Mouse (Mus musculus): ENCODE results near the gene Cc2d2a.

The Cc2d2a gene

GRCm38 (mm10) chr5:43728375-43729165 lies 66.4 kb downstream of the Cc2d2a start:
- DNase-seq: no peak

DNA sequence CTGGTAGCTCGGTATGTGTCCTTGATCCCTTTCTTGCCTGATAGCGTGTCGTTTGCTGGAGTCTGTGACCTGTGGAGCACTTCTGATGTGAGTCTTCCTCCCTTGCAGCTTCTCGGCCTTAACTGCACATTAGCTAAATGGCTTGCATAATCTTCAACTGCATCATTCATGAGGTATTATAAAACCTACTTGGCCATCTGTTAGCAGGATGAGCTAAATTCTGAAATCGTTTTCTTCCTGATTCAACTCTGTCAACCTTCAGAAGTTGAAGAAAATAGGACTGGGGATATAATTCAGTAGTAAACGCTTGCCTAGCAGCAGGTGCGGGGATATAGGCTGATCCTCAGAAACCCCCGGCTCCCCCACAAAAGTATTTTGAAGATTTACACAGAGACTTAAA lies 70.2 kb downstream of the Cc2d2a start:
- no peak for DNase-seq

GRCm38 (mm10) chr5:43744187-43744586 lies 82.0 kb downstream of the Cc2d2a start:
- DNase-seq: no peak

DNA sequence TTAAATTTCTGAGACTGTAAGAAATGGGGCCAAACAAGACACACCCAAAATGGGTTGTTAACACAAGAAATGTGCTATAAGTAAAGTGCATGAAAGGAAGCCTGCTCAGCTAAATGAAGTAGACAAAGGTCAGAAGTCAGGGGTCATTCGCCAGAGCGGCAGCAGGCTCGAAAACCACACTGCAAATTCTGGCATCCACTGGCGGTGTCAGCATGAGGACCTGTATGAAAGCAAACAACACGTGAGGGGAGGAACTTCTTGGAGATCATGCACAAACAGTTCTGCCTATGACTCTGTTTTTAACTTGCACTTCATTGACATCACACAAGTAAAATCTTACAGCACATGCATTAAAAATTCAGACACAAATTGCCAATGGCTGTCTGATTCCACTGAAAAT lies 83.0 kb downstream of the Cc2d2a start:
- no peak for DNase-seq

DNA sequence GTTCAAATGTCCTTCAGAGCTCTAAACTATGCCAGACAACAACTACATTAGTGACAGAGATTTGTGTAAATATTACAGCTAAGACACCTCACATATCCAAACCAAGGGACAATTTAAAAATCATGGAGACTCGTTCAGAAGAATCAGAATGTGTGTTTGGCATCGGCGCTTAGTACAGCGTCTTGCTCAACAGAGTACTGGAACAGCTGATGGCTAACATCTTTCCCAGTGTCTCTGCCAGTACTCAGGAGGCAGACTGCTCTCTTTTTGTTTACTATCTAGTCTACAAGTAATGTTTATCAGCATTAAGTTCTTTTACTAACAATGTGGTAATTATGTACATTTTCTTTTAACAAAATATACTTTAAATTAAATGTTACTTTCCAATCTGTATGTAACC lies 85.9 kb downstream of the Cc2d2a start:
- DNase-seq: no peak

- DNase-seq: no peak
These were observed 86.9 kb downstream of the Cc2d2a start for GRCm38 (mm10) chr5:43749092-43749491.

GRCm38 (mm10) chr5:43770618-43771354 lies 108.6 kb downstream of the Cc2d2a start:
- no peak for DNase-seq

DNA sequence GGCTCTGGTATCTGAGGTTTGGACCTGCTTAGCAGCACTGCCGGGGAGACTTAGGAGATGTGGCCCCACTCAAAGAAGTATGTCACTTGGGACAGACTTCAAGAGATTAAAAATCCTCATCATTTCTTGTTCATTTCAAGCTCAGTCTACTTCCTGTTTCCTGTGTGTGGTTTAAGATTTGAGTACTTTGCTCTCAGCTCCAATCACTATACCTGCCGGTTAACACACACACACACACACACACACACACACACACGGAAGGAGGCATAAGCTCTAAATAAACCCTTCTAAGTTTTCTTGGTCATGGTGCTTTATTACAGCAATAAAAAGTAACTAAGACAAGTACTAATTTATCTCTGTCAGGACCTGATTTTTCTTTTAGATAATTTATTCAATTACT lies 109.4 kb downstream of the Cc2d2a start:
- DNase-seq: no peak

DNA sequence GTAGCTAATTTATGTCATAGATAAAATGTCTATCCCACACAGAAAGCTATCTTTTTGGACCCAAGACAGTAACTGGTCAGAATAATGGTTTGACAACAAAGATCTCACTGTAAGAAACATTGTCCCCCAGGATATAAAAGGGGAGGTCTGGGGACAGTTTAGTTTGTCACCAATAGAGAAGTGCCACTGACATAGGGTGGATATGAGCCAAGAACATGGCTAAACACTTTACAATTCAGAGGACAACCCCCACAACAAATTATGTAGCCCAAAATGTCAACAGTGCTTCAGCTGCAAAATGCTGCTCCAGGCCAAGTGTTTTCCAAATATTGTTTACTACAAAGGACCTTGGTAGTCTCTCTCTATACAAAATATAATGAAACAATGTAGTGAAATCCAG lies 114.3 kb downstream of the Cc2d2a start:
- no peak for DNase-seq

DNA sequence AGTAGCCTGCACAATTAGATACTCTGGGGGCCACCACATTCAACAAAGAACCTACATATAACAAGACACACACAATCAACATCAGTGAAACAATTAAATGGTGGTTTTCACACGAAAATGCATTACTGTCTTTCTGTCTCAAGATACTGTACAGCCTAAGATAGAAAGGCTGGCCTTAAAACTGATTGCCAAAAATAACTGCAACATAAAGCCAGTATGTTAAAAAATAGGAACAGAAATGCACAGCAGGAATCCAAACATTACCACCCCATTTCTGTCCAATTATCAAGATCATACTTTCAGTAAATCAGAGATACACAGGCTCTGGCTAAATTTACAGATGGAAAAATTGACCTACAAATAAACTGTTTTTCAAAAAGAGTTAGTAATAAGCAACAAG lies 114.8 kb downstream of the Cc2d2a start:
- DNase-seq: no peak

- no peak for DNase-seq
These were observed 116.4 kb downstream of the Cc2d2a start for GRCm38 (mm10) chr5:43778583-43778982.

DNA sequence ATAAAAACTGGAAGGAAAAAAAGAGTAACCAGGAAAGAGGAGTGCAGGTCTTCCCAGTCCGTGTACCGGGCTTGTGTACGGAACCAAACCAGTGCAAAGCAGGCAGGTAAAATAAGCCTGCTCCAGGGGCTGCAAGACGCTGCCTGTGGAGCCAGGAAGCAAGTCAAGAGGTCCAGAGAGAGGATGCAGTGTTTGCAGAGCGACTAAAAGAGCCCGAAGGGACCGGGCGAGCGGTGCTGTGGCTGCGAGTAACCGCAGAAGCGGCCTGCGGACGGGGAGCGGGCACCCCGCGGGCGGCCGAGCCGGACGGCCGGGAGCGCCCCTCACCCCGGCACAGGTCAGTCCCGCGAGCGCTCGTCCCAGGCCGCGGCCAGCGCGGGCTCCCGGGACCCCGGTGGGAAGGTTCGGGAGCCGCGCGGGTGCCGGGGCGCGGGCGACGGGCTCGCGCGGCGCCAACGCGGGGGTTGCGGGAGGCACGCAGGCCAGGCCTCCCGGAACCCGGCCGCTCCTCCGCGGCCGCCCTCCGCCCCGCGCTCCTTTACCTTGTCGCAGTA lies 119.4 kb downstream of the Cc2d2a start:
- DNase-seq: peak; percentile 55

GRCm38 (mm10) chr5:43781977-43782930 lies 120.1 kb downstream of the Cc2d2a start:
- peak; percentile 84 for DNase-seq

GRCm38 (mm10) chr5:43783996-43784395 lies 121.8 kb downstream of the Cc2d2a start:
- no peak for DNase-seq

- DNase-seq: no peak
These were observed 124.5 kb downstream of the Cc2d2a start for GRCm38 (mm10) chr5:43786607-43787006.

- no peak for DNase-seq
These were observed 126.0 kb downstream of the Cc2d2a start for GRCm38 (mm10) chr5:43787976-43788752.
